Mouse (Mus musculus): ENCODE results near the gene Ccdc105. TPM values are rescaled to one million over a fixed set of nuclear protein-coding genes. Genes with fewer than 3 reads are reported as not detected.

The Ccdc105 gene
- polyA plus RNA-seq (2012): not detected in 2 replicates

GRCm38 (mm10) chr10:78752452-78753191 lies at the start of gene Ccdc105:
TSS of gene Ccdc105 (minus strand) at chr10:78753065.

DNA sequence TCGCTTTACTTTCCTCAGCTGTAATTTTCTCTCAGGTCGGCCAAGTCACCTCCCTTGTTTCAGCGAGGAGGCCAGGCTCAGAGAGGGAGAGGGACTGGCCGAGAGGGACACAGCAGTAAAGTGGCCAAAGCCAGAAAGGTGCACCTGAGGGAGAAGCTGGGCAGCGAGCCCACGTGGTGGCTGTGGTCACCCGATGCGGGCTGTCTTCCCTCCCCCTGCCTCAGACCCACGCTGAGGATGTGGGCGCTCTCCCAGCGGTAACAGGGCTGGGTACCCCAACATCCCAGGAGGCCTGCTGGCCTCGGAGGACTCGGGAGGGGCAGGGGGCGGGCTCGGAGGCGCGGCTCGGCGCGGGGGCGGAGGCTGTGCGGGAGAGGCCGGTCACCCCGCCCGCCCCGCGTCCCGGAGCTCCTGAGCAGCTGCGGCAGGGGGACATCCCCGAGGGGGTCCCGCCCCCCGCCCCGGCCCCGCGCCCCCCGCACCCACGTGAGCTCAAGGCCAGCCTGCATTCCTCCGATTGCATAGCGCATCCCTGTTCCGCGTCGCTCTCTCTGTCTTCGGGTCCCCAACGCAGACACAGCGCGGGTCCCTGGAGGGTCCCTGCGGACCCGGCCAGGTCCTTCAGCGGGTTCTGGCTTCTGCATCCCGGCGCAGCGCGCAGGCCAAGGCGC lies 27.3 kb upstream of the Ccdc105 start, which contains the start of gene Slc1a6:
Gene Slc1a6, plus strand, starts transcription at position 516 of the 671 bp plus-strand sequence.

GRCm38 (mm10) chr10:78718056-78718455 lies 34.8 kb downstream of the Ccdc105 start, which contains the start of gene Casp14:
TSS of gene Casp14 (minus strand) at chr10:78718294.

Other genes with a start within 250 kb of the Ccdc105 start
- not detected in 2 replicates for gene Olfr1358, start 235.6 kb downstream of the Ccdc105 start, polyA plus RNA-seq (2012)
- gene Ilvbl, start 178.7 kb downstream of the Ccdc105 start, polyA plus RNA-seq (2012): 26.4 and 27.4 TPM in 2 replicates
- 2.2 and 3.5 TPM in 2 replicates for gene Syde1, start 161.1 kb downstream of the Ccdc105 start, polyA plus RNA-seq (2012)
- gene Olfr1357, start 135.0 kb downstream of the Ccdc105 start, polyA plus RNA-seq (2012): not detected in 2 replicates
- gene Casp14, start 34.8 kb downstream of the Ccdc105 start, polyA plus RNA-seq (2012): not detected in 2 replicates
- gene Slc1a6, start 27.4 kb upstream of the Ccdc105 start, polyA plus RNA-seq (2012): not detected in 2 replicates
- not detected in 2 replicates for gene Olfr1356, start 99.1 kb upstream of the Ccdc105 start, polyA plus RNA-seq (2012)
- 0.02 TPM in 1 of 2 replicates, not detected in the other for gene Olfr1355, start 122.5 kb upstream of the Ccdc105 start, polyA plus RNA-seq (2012)
- gene Olfr1354, start 160.1 kb upstream of the Ccdc105 start, polyA plus RNA-seq (2012): not detected in 2 replicates
- gene Olfr8, start 197.6 kb upstream of the Ccdc105 start, polyA plus RNA-seq (2012): not detected in 2 replicates
- gene Olfr1353, start 210.2 kb upstream of the Ccdc105 start, polyA plus RNA-seq (2012): 0.02 TPM in 1 of 2 replicates, not detected in the other
- gene Olfr1352, start 228.0 kb upstream of the Ccdc105 start, polyA plus RNA-seq (2012): not detected in 2 replicates

Data from megakaryocyte-erythroid progenitor cell, adult 5 weeks (primary cell).